Mouse (Mus musculus) cerebellum, adult 2 months (tissue): ENCODE data around the gene Hjurp.

Experiments
- CTCF ChIP-seq: fragments of 200-500 bp; IDR thresholded peaks from 2 replicates; pipeline ENCODE4 v1.5.1; 2011; ENCODE audit warnings: low read depth, mild to moderate bottlenecking, control low read depth, low read length, moderate library complexity, borderline replicate concordance; ENCODE audit not compliant: insufficient read depth
- POLR2A ChIP-seq: fragments of 200-500 bp; IDR thresholded peaks from 2 replicates; pipeline ENCODE4 v1.6.1; 2011; ENCODE audit warnings: low read length, control low read depth, borderline replicate concordance; ENCODE audit not compliant: insufficient read depth

DNA sequence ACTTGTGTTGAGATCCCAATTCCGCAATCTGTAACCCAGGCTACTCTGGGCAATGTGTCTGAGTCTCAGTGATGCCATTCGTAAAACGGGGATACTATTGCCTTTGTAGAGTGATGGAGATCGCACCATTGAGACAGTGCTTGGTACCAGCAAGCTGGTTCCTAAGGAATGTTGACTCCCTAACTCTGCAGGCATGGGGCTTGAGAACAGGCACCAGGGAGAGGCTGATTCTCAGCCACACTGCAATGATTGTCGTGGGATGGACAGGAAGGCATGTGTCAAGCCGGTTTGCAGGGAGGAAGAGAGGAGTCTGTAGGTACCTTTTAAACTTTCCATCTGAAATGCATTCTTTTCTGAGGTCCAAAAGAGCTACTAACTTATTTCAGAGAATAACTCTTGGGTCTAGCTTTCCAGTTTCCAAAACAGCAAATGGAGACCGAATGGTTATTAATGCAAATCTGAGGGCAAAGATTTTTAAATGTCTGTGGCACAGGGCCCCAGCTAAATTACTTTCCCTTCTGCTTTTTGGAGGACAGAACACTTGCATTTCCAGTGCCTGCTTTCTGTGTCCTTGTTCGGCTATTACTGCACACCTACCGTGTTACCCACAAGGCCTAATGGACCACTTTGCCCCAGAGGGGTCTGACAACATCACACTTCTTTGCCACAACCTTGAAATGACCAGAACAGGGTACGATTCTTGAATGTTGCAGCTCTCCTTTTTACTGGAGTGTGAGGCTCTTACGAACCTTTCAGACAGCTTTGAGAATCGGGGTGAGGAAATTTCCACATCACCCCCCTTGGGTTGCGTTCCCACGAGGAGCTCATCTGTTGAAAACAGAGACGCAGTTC lies 6.2 kb upstream of the Hjurp start:
- TF ChIP-seq POLR2A (no peak), CTCF (no peak)
